Mouse (Mus musculus): ENCODE results near the gene Lpar2. TPM values are rescaled to one million over a fixed set of nuclear protein-coding genes. Genes with fewer than 3 reads are reported as not detected.
A peak's percentile ranks its signal among the peaks of the same experiment; 100 is the strongest.

Gene Lpar2
- polyA plus RNA-seq, 1 experiment from 2014 or later: 0.06 TPM

GRCm38 (mm10) chr8:69837057-69837682, 14.9 kb downstream of the Lpar2 start:
- H3K36me3 ChIP-seq (replicated peaks): no peaks in the 10 kb centered on the region
- ATAC-seq (ENCODE audit: insufficient read depth): no peak

GRCm38 (mm10) chr8:69847167-69848065, 25.2 kb downstream of the Lpar2 start:
- H3K4me2 ChIP-seq: no peak overlapping the region
- H3K27me3 ChIP-seq: no peaks in the 10 kb centered on the region
- no peak overlapping the region for H3K27ac ChIP-seq (replicated peaks)
- ATAC-seq (ENCODE audit: insufficient read depth): no peak
- H3K9ac ChIP-seq: no peak overlapping the region
- peaks cover 16% of the 10 kb centered on the region for H3K4me1 ChIP-seq (replicated peaks)
- no peak overlapping the region for H3K4me3 ChIP-seq (replicated peaks)
- no peaks in the 10 kb centered on the region for H3K36me3 ChIP-seq (replicated peaks)
- no peaks in the 10 kb centered on the region for H3K9me3 ChIP-seq (replicated peaks)
- WGBS (ENCODE audit: insufficient replicate concordance): 48% methylated on average over 3 of the region's 3 CpGs

More at GRCm38 (mm10) chr8:69837057-69837682, 14.9 kb downstream of the Lpar2 start:
- WGBS (ENCODE audit: insufficient replicate concordance): 56% methylated on average over 8 of the region's 8 CpGs
- H3K4me2 ChIP-seq: no peak overlapping the region
- H3K9me3 ChIP-seq (replicated peaks): no peaks in the 10 kb centered on the region
- H3K4me3 ChIP-seq (replicated peaks): no peak overlapping the region
- H3K4me1 ChIP-seq (replicated peaks): peaks cover 13% of the 10 kb centered on the region
- H3K27me3 ChIP-seq: no peaks in the 10 kb centered on the region; the same call in 1 of the 2 replicates
- no peak overlapping the region for H3K27ac ChIP-seq (replicated peaks)
- H3K9ac ChIP-seq: no peak overlapping the region

- H3K4me3 ChIP-seq (replicated peaks): no peak overlapping the region
- 62% methylated on average over 8 of the region's 8 CpGs for WGBS (ENCODE audit: insufficient replicate concordance)
- H3K27ac ChIP-seq (replicated peaks): no peak overlapping the region
These were observed 26.7 kb downstream of the Lpar2 start for GRCm38 (mm10) chr8:69848951-69849350.

GRCm38 (mm10) chr8:69849899-69850298, 27.7 kb downstream of the Lpar2 start:
- Histone ChIP-seq H3K9ac (no peak overlapping the region), H3K4me1 (replicated peaks) (peaks cover 16% of the 10 kb centered on the region), H3K36me3 (replicated peaks) (no peaks in the 10 kb centered on the region), H3K4me2 (no peak overlapping the region), H3K4me3 (replicated peaks) (no peak overlapping the region), H3K9me3 (replicated peaks) (no peaks in the 10 kb centered on the region), H3K27ac (replicated peaks) (no peak overlapping the region), H3K27me3 (no peaks in the 10 kb centered on the region)
- 25% methylated on average over 3 of the region's 3 CpGs for WGBS (ENCODE audit: insufficient replicate concordance)
- ATAC-seq (ENCODE audit: insufficient read depth): no peak

More at GRCm38 (mm10) chr8:69848951-69849350, 26.7 kb downstream of the Lpar2 start:
- H3K9ac ChIP-seq: no peak overlapping the region
- no peaks in the 10 kb centered on the region for H3K36me3 ChIP-seq (replicated peaks)
- no peak for ATAC-seq (ENCODE audit: insufficient read depth)
- H3K4me2 ChIP-seq: no peak overlapping the region
- no peaks in the 10 kb centered on the region for H3K9me3 ChIP-seq (replicated peaks)
- H3K4me1 ChIP-seq (replicated peaks): peaks cover 16% of the 10 kb centered on the region
- no peaks in the 10 kb centered on the region for H3K27me3 ChIP-seq

DNA sequence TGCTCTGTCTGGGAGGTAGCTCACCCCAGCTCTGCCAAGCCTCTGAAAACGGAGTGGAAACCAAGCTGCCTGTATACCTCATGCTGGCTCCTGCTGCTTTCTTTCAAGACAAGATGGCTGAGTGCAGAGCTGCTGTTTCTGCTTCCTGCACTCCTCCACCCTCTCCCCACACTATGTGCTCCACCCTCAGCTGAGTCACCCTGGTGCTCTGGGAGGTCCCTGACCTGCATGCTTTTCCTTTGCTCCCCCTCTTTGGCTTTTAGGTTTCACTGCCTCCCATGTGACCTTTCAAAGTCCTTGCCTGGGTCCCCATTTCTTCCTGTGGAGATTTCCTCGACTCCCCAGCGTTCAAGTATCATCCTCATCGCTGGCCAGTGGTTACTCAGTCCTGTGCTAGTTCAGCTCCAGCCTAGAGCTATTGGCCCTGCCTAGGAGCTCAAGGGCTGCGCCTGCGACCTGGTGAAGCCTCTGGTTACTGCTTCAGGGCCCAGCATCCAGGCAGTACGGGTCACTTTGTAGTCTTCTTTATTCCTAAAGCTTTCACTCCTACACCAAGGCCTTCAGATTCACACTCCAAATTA, 28.8 kb downstream of the Lpar2 start:
- peak overlapping the region; percentile 72 for H3K27ac ChIP-seq (replicated peaks)
- 63% methylated on average over 7 of the region's 7 CpGs for WGBS (ENCODE audit: insufficient replicate concordance)
- H3K4me1 ChIP-seq (replicated peaks): peaks cover 16% of the 10 kb centered on the region
- H3K36me3 ChIP-seq (replicated peaks): no peaks in the 10 kb centered on the region
- peak overlapping the region; percentile 44 for H3K4me2 ChIP-seq
- no peaks in the 10 kb centered on the region for H3K27me3 ChIP-seq
- H3K9me3 ChIP-seq (replicated peaks): no peaks in the 10 kb centered on the region
- H3K9ac ChIP-seq: no peak overlapping the region
- H3K4me3 ChIP-seq (replicated peaks): no peak overlapping the region
- ATAC-seq (ENCODE audit: insufficient read depth): peak; percentile 85

DNA sequence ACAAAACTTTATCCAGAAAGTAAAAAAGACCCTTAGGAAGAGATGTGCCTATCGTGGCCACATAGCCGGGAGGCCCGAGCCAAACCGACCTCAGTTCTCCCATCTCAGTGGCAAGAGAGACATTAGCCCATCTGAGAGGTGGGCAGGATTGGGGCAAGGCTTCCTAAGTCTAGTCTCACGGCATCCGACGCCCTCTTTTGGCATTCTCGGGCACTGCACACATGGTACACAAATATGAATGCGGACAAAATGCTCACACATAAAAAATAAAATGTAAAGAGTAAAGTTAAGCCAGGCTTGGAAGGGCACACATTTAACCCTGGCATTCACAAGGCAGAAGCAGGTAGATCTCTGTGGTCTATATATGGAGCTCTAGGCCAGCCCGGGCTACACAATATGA, 31.6 kb downstream of the Lpar2 start:
- ATAC-seq (ENCODE audit: insufficient read depth): no peak
- no peaks in the 10 kb centered on the region for H3K27me3 ChIP-seq
- no peaks in the 10 kb centered on the region for H3K36me3 ChIP-seq (replicated peaks)
- no peak overlapping the region for H3K4me2 ChIP-seq
- H3K4me1 ChIP-seq (replicated peaks): peaks cover 16% of the 10 kb centered on the region
- H3K9ac ChIP-seq: no peak overlapping the region
- H3K9me3 ChIP-seq (replicated peaks): no peaks in the 10 kb centered on the region
- no peak overlapping the region for H3K27ac ChIP-seq (replicated peaks)
- 76% methylated on average over 10 of the region's 10 CpGs for WGBS (ENCODE audit: insufficient replicate concordance)
- no peak overlapping the region for H3K4me3 ChIP-seq (replicated peaks)

DNA sequence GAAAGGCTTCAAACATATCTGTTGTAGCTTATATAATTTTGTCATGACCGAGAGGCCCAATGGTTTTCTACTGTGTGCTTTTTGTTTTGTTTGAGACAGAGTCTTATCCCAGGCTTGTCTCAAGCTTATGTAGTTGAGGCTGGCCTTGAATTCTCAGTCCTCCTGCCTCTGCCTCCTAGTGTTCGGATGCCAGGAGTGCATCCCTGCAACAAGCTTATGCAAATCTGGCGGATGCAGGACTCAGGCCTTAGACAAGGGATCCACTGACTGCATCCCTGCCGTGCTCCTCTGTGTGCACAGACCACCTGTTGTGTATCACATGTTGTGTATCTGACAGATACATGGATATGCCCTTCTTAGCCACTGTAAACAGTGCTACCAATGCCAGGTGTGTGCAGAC, 38.6 kb downstream of the Lpar2 start:
- H3K4me2 ChIP-seq: no peak overlapping the region
- H3K9ac ChIP-seq: no peak overlapping the region
- H3K4me3 ChIP-seq (replicated peaks): no peak overlapping the region
- no peaks in the 10 kb centered on the region for H3K9me3 ChIP-seq (replicated peaks)
- no peaks in the 10 kb centered on the region for H3K27me3 ChIP-seq
- no peak for ATAC-seq (ENCODE audit: insufficient read depth)
- WGBS (ENCODE audit: insufficient replicate concordance): 61% methylated on average over 4 of the region's 4 CpGs
- no peaks in the 10 kb centered on the region for H3K36me3 ChIP-seq (replicated peaks)
- no peak overlapping the region for H3K27ac ChIP-seq (replicated peaks)
- peaks cover 16% of the 10 kb centered on the region for H3K4me1 ChIP-seq (replicated peaks)

DNA sequence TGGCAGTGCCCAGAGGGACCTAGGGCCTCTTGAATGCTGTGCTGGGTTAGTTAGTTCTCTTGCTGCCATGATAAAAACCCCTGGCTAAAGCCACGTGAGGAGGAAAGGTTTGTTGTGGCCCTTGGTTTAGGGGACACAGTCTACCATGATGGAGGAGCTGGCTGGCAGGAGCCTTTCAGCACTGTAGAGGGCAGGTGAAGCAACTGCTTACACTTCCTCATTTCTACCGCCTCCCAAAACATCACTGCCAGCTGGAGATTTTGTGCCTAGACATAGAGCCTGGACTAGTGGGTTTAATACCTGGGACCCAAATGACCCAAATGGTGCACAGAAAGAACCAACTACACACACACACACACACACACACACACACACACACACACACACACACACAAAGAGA, 39.0 kb downstream of the Lpar2 start:
- peaks cover 16% of the 10 kb centered on the region for H3K4me1 ChIP-seq (replicated peaks)
- no peak overlapping the region for H3K4me2 ChIP-seq
- ATAC-seq (ENCODE audit: insufficient read depth): no peak
- H3K27ac ChIP-seq (replicated peaks): no peak overlapping the region
- no peaks in the 10 kb centered on the region for H3K9me3 ChIP-seq (replicated peaks)
- no peaks in the 10 kb centered on the region for H3K27me3 ChIP-seq
- H3K9ac ChIP-seq: no peak overlapping the region
- no peaks in the 10 kb centered on the region for H3K36me3 ChIP-seq (replicated peaks)
- WGBS (ENCODE audit: insufficient replicate concordance): 32% methylated on average over 2 of the region's 2 CpGs
- H3K4me3 ChIP-seq (replicated peaks): no peak overlapping the region

GRCm38 (mm10) chr8:69863387-69864020, 41.3 kb downstream of the Lpar2 start:
- no peak overlapping the region for H3K27ac ChIP-seq (replicated peaks)
- no peak overlapping the region for H3K4me3 ChIP-seq (replicated peaks)
- no peaks in the 10 kb centered on the region for H3K27me3 ChIP-seq
- no peaks in the 10 kb centered on the region for H3K9me3 ChIP-seq (replicated peaks)
- H3K36me3 ChIP-seq (replicated peaks): no peaks in the 10 kb centered on the region
- WGBS (ENCODE audit: insufficient replicate concordance): 38% methylated on average over 5 of the region's 5 CpGs
- no peak overlapping the region for H3K9ac ChIP-seq
- peaks cover 16% of the 10 kb centered on the region for H3K4me1 ChIP-seq (replicated peaks)
- peak; percentile 44 for ATAC-seq (ENCODE audit: insufficient read depth)
- H3K4me2 ChIP-seq: no peak overlapping the region

- no peaks in the 10 kb centered on the region for H3K9me3 ChIP-seq (replicated peaks)
- no peaks in the 10 kb centered on the region for H3K27me3 ChIP-seq
- no peak overlapping the region for H3K4me3 ChIP-seq (replicated peaks)
- ATAC-seq (ENCODE audit: insufficient read depth): peak; percentile 31; the same call in 1 of the 2 replicates
- H3K4me2 ChIP-seq: no peak overlapping the region
- H3K36me3 ChIP-seq (replicated peaks): no peaks in the 10 kb centered on the region
- H3K27ac ChIP-seq (replicated peaks): no peak overlapping the region
- WGBS (ENCODE audit: insufficient replicate concordance): 46% methylated on average over 5 of the region's 5 CpGs
- no peak overlapping the region for H3K9ac ChIP-seq
- H3K4me1 ChIP-seq (replicated peaks): peaks cover 16% of the 10 kb centered on the region
These were observed 42.0 kb downstream of the Lpar2 start for GRCm38 (mm10) chr8:69864180-69864579.
